Mouse (Mus musculus): ENCODE results near the gene Hist1h3a. TPM values are rescaled to one million over a fixed set of nuclear protein-coding genes. Genes with fewer than 3 reads are reported as not detected.
"Not testable (repeated sequence)": the region's sequence is repeated elsewhere in the genome, so short reads cannot be mapped to it uniquely, and the experiment has no call there.

Gene Hist1h3a
- polyA plus RNA-seq, 1 experiment from 2014 or later: 3.4 TPM

- not testable (repeated sequence) for H3K9ac ChIP-seq (ENCODE audit: low read length); H3K27ac ChIP-seq (ENCODE audit: low read length); H3K4me3 ChIP-seq (ENCODE audit: low read length); H3K4me2 ChIP-seq (ENCODE audit: low read depth, low read length); H3K27me3 ChIP-seq (ENCODE audit: control insufficient read depth, insufficient read depth, low read length); ATAC-seq (replicated peaks; ENCODE audit: extremely low read depth, insufficient read depth, low FRiP score); H3K36me3 ChIP-seq (ENCODE audit: control insufficient read depth, insufficient read depth); H3K9me3 ChIP-seq (replicated peaks; ENCODE audit: control insufficient read depth, low read length)
- 79% methylated on average over 2 of the region's 2 CpGs for WGBS
- peaks cover 11% of the 10 kb centered on the region; the same call in 1 of the 2 replicates for H3K4me1 ChIP-seq (ENCODE audit: control insufficient read depth, insufficient read depth, low read length)
Measured at GRCm38 (mm10) chr13:23769613-23770012, 7.4 kb upstream of the Hist1h3a start, which contains the start of gene Trim38. Gene Trim38, plus strand, starts transcription at chr13:23769913.

- Histone ChIP-seq H3K9ac (ENCODE audit: low read length) (no peak overlapping the region), H3K9me3 (replicated peaks; ENCODE audit: control insufficient read depth, low read length) (no peaks in the 10 kb centered on the region), H3K4me1 (ENCODE audit: control insufficient read depth, insufficient read depth, low read length) (peaks cover 17% of the 10 kb centered on the region), H3K27me3 (ENCODE audit: control insufficient read depth, insufficient read depth, low read length) (no peaks in the 10 kb centered on the region), H3K4me2 (ENCODE audit: low read depth, low read length) (no peak overlapping the region), H3K36me3 (ENCODE audit: control insufficient read depth, insufficient read depth) (no peaks in the 10 kb centered on the region), H3K4me3 (ENCODE audit: low read length) (no peak overlapping the region), H3K27ac (ENCODE audit: low read length) (no peak overlapping the region)
- ATAC-seq (replicated peaks; ENCODE audit: extremely low read depth, insufficient read depth, low FRiP score): no peak
- 36% methylated on average over 5 of the region's 5 CpGs for WGBS
Measured at GRCm38 (mm10) chr13:23768834-23769397, 6.7 kb upstream of the Hist1h3a start.

DNA sequence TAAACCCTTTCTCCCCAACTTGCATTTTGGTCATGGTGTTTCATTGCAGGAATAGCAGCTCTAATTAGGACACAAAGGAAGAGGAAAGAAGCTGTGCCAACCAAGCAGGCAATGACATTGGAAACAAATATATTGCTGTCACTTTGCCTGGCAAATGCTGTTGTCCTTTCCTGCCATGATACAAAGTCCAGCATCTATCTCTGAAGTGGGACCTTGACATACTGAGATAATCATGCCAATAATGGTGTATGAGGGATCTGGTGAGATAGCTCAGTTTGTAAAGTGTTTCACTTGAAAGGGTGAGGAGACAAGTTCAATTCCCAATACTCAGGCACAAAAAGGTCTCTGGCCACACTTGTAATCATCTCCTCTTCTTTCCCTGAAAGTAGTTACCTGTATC is 4.6 kb upstream of the Hist1h3a start:
- Histone ChIP-seq H3K27ac (ENCODE audit: low read length) (no peak overlapping the region), H3K4me2 (ENCODE audit: low read depth, low read length) (no peak overlapping the region), H3K4me3 (ENCODE audit: low read length) (no peak overlapping the region), H3K27me3 (ENCODE audit: control insufficient read depth, insufficient read depth, low read length) (no peaks in the 10 kb centered on the region), H3K9ac (ENCODE audit: low read length) (no peak overlapping the region), H3K9me3 (replicated peaks; ENCODE audit: control insufficient read depth, low read length) (no peaks in the 10 kb centered on the region), H3K36me3 (ENCODE audit: control insufficient read depth, insufficient read depth) (no peaks in the 10 kb centered on the region), H3K4me1 (ENCODE audit: control insufficient read depth, insufficient read depth, low read length) (peaks cover 14% of the 10 kb centered on the region)
- ATAC-seq (replicated peaks; ENCODE audit: extremely low read depth, insufficient read depth, low FRiP score): no peak

GRCm38 (mm10) chr13:23765172-23765513 is 3.0 kb upstream of the Hist1h3a start:
- Histone ChIP-seq H3K4me1 (ENCODE audit: control insufficient read depth, insufficient read depth, low read length) (peaks cover 18% of the 10 kb centered on the region), H3K27me3 (ENCODE audit: control insufficient read depth, insufficient read depth, low read length) (no peaks in the 10 kb centered on the region), H3K4me2 (ENCODE audit: low read depth, low read length) (no peak overlapping the region), H3K27ac (ENCODE audit: low read length) (no peak overlapping the region), H3K9ac (ENCODE audit: low read length) (no peak overlapping the region), H3K36me3 (ENCODE audit: control insufficient read depth, insufficient read depth) (no peaks in the 10 kb centered on the region), H3K9me3 (replicated peaks; ENCODE audit: control insufficient read depth, low read length) (no peaks in the 10 kb centered on the region), H3K4me3 (ENCODE audit: low read length) (no peak overlapping the region)
- no peak for ATAC-seq (replicated peaks; ENCODE audit: extremely low read depth, insufficient read depth, low FRiP score)
- 64% methylated on average over 1 of the region's 1 CpGs for WGBS

- H3K27me3 ChIP-seq (ENCODE audit: control insufficient read depth, insufficient read depth, low read length): no peaks in the 10 kb centered on the region
- H3K4me2 ChIP-seq (ENCODE audit: low read depth, low read length): peak overlapping the region; percentile 89
- peak overlapping the region; percentile 96 for H3K27ac ChIP-seq (ENCODE audit: low read length)
- WGBS: 40% methylated on average over 11 of the region's 12 CpGs
- H3K9ac ChIP-seq (ENCODE audit: low read length): peak overlapping the region; percentile 86
- H3K36me3 ChIP-seq (ENCODE audit: control insufficient read depth, insufficient read depth): no peaks in the 10 kb centered on the region
- ATAC-seq (replicated peaks; ENCODE audit: extremely low read depth, insufficient read depth, low FRiP score): no peak
- no peaks in the 10 kb centered on the region for H3K9me3 ChIP-seq (replicated peaks; ENCODE audit: control insufficient read depth, low read length)
- H3K4me3 ChIP-seq (ENCODE audit: low read length): peak overlapping the region; percentile 76
- peaks cover 22% of the 10 kb centered on the region for H3K4me1 ChIP-seq (ENCODE audit: control insufficient read depth, insufficient read depth, low read length)
Measured at GRCm38 (mm10) chr13:23764324-23765171, 2.4 kb upstream of the Hist1h3a start.

DNA sequence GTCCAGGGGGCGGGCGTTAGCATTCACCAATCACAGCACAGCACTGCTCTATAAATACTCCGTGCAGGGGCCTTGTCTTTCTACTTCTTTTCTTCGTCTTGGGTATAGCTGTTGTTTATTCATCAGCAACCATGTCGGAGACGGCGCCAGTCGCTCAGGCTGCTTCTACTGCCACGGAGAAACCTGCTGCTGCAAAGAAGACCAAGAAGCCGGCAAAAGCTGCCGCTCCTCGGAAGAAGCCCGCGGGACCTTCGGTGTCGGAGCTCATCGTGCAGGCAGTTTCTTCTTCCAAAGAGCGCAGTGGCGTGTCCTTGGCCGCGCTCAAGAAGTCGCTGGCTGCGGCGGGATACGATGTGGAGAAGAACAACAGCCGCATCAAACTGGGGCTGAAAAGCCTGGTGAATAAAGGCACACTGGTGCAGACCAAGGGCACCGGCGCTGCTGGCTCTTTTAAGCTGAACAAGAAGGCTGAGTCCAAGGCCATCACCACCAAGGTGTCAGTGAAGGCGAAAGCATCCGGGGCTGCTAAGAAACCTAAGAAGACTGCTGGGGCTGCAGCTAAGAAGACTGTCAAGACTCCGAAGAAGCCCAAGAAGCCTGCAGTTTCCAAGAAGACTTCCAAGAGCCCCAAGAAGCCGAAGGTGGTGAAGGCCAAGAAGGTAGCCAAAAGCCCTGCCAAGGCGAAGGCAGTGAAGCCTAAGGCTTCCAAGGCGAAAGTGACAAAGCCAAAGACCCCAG is 1.6 kb upstream of the Hist1h3a start, which contains the start of gene Hist1h1a:
Gene Hist1h1a, plus strand, starts transcription at position 81 of the 738 bp plus-strand sequence.
- WGBS: 2% methylated on average over 34 of the region's 34 CpGs
- ATAC-seq (replicated peaks; ENCODE audit: extremely low read depth, insufficient read depth, low FRiP score): peak; percentile 63
- H3K4me3 ChIP-seq (ENCODE audit: low read length): peak within 1 kb of the TSS; percentile 76

DNA sequence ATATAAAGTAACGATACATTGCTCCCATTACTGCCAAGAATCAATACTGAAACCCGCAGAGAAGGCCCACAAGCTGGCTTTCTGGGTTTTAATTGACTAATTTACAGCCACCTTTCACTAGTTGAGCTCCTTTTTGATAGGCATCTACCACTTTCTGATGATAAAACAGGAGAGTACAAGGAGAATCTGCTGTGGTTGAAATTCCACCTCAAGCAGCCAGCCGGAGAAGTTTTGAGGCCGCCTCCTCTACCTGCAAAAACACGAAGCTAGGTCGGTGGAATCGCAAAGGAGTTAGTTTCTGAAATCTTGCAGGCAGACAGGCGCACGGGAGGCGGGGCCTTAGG is 1.0 kb upstream of the Hist1h3a start:
- WGBS: 3% methylated on average over 10 of the region's 10 CpGs
- H3K4me3 ChIP-seq (ENCODE audit: low read length): peak overlapping the region; percentile 76
- peak overlapping the region; percentile 96 for H3K27ac ChIP-seq (ENCODE audit: low read length)
- H3K4me1 ChIP-seq (ENCODE audit: control insufficient read depth, insufficient read depth, low read length): peaks cover 18% of the 10 kb centered on the region
- H3K9ac ChIP-seq (ENCODE audit: low read length): peak overlapping the region; percentile 86
- H3K4me2 ChIP-seq (ENCODE audit: low read depth, low read length): peak overlapping the region; percentile 89
- no peaks in the 10 kb centered on the region for H3K36me3 ChIP-seq (ENCODE audit: control insufficient read depth, insufficient read depth)
- ATAC-seq (replicated peaks; ENCODE audit: extremely low read depth, insufficient read depth, low FRiP score): no peak
- H3K27me3 ChIP-seq (ENCODE audit: control insufficient read depth, insufficient read depth, low read length): no peaks in the 10 kb centered on the region
- H3K9me3 ChIP-seq (replicated peaks; ENCODE audit: control insufficient read depth, low read length): no peaks in the 10 kb centered on the region

More for the DNA sequence above, 1.6 kb upstream of the Hist1h3a start, which contains the start of gene Hist1h1a:
- H3K36me3 ChIP-seq (ENCODE audit: control insufficient read depth, insufficient read depth): no peaks in the 10 kb centered on the region
- H3K27me3 ChIP-seq (ENCODE audit: control insufficient read depth, insufficient read depth, low read length): no peaks in the 10 kb centered on the region
- peaks cover 20% of the 10 kb centered on the region for H3K4me1 ChIP-seq (ENCODE audit: control insufficient read depth, insufficient read depth, low read length)
- no peaks in the 10 kb centered on the region for H3K9me3 ChIP-seq (replicated peaks; ENCODE audit: control insufficient read depth, low read length)
- peak within 1 kb of the TSS; percentile 96 for H3K27ac ChIP-seq (ENCODE audit: low read length)
- H3K9ac ChIP-seq (ENCODE audit: low read length): peak within 1 kb of the TSS; percentile 86
- peak within 1 kb of the TSS; percentile 89 for H3K4me2 ChIP-seq (ENCODE audit: low read depth, low read length)

DNA sequence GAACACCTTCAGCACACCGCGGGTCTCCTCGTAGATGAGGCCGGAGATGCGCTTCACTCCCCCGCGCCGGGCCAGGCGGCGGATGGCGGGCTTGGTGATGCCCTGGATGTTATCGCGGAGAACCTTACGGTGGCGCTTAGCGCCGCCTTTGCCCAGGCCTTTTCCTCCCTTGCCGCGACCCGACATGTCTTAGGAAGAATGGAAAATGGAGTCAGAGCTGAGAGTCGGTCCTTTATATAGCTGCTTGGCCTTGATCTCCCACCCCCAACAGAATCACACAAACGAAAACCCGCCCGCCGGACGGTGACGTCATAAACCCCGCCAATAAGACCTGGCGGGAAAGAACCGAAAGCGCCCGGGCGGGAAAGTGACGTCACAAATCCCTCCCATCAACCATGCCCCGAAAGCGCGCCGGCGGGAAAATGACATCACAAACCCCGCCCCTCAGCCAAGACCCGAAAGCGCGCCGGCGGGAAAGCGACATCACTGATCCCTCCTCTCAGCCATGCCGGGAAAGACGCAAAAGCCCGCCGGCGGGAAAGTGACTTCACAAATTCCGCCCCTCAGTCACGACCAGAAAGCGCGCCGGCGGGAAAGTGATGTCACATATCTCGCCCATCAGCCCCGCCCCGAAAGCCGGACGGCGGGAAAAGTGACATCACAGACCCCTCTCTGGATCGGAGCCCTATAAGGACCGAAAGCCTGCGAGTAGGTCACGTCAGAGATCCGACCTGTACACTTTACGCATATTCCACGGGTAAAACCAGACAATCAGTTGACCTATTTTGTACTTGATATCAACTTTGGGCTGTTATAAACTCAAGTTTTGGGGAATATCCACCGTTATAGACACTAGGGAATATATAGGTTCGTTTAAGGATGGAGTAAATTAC is 968 bp downstream of the Hist1h3a start, which contains the start of gene Hist1h4a:
Gene Hist1h4a, minus strand, starts transcription at position 259 of the 893 bp plus-strand sequence.
- Histone ChIP-seq H3K36me3 (ENCODE audit: control insufficient read depth, insufficient read depth) (no peaks in the 10 kb centered on the region), H3K4me3 (ENCODE audit: low read length) (peak within 1 kb of the TSS; percentile 76), H3K4me1 (ENCODE audit: control insufficient read depth, insufficient read depth, low read length) (peaks cover 22% of the 10 kb centered on the region), H3K27ac (ENCODE audit: low read length) (peak within 1 kb of the TSS; percentile 96), H3K4me2 (ENCODE audit: low read depth, low read length) (peak within 1 kb of the TSS; percentile 89), H3K9ac (ENCODE audit: low read length) (peak within 1 kb of the TSS; percentile 76), H3K9me3 (replicated peaks; ENCODE audit: control insufficient read depth, low read length) (no peaks in the 10 kb centered on the region), H3K27me3 (ENCODE audit: control insufficient read depth, insufficient read depth, low read length) (no peaks in the 10 kb centered on the region)
- peak; percentile 77 for ATAC-seq (replicated peaks; ENCODE audit: extremely low read depth, insufficient read depth, low FRiP score)
- under 1% methylated on average over 65 of the region's 72 CpGs for WGBS
